Mouse (Mus musculus): ENCODE results near the gene Tent5b. TPM values are rescaled to one million over a fixed set of nuclear protein-coding genes. Genes with fewer than 3 reads are reported as not detected.

Tent5b gene
- not detected for total RNA-seq (2023)

GRCm38 (mm10) chr4:133479458-133480184 is at the start of gene Tent5b:
TSS of gene Tent5b (plus strand) at chr4:133480132.

GRCm38 (mm10) chr4:133498160-133498724 is 18.3 kb downstream of the Tent5b start, which contains the start of gene Trnp1:
TSS of gene Trnp1 (minus strand) at chr4:133498550.

GRCm38 (mm10) chr4:133518601-133519368 is 38.9 kb downstream of the Tent5b start, which contains the start of gene Kdf1:
TSS of gene Kdf1 (plus strand) at chr4:133518963.

Other genes starting within 250 kb of the Tent5b start
- gene Map3k6, start 239.3 kb upstream of the Tent5b start, total RNA-seq (2023) = 1 to 10 TPM; 5.3 to 6.1 TPM
- 10 to 100 TPM; 30.6 to 44.3 TPM for gene Sytl1, start 217.0 kb upstream of the Tent5b start, total RNA-seq (2023)
- 10 to 100 TPM; 36.4 to 36.7 TPM for gene Tmem222, start 202.3 kb upstream of the Tent5b start, total RNA-seq (2023)
- 10 to 100 TPM; 62.0 to 62.6 TPM for gene Wdtc1, start 126.7 kb upstream of the Tent5b start, total RNA-seq (2023)
- gene Slc9a1, start 110.4 kb upstream of the Tent5b start, total RNA-seq (2023) = 10 to 100 TPM; 62.2 to 66.0 TPM
- gene Trnp1, start 18.4 kb downstream of the Tent5b start, total RNA-seq (2023) = not detected
- gene Kdf1, start 38.8 kb downstream of the Tent5b start, total RNA-seq (2023) = not detected
- gene Nudc, start 65.9 kb downstream of the Tent5b start, total RNA-seq (2023) = 10 to 100 TPM; 44.9 to 54.0 TPM
- under 1 TPM in 1 of 2 experiments, not detected in 1; 0.31 TPM for gene Nr0b2, start 73.2 kb downstream of the Tent5b start, total RNA-seq (2023)
- gene Gpatch3, start 94.6 kb downstream of the Tent5b start, total RNA-seq (2023) = 10 to 100 TPM; 10.4 to 16.2 TPM
- gene Gpn2, start 104.2 kb downstream of the Tent5b start, total RNA-seq (2023) = 10 to 100 TPM; 11.0 to 13.2 TPM
- gene Sfn, start 122.0 kb downstream of the Tent5b start, total RNA-seq (2023) = 10 to 100 TPM; 10.3 to 11.8 TPM
- gene Zdhhc18, start 170.0 kb downstream of the Tent5b start, total RNA-seq (2023) = 100 to 1,000 TPM; 110 to 125 TPM
- 10 to 100 TPM; 16.4 to 21.6 TPM for gene Pigv, start 192.5 kb downstream of the Tent5b start, total RNA-seq (2023)

Data from neutrophil, adult 59 days (primary cell).